Mouse (Mus musculus): ENCODE data around the gene Btg2. TPM values are rescaled to one million over a fixed set of nuclear protein-coding genes. Genes with fewer than 3 reads are reported as not detected.
A peak's percentile ranks its signal among the peaks of the same experiment; 100 is the strongest.

Gene Btg2
- polyA plus RNA-seq, 1 experiment from 2014 or later: 41.0 TPM

DNA sequence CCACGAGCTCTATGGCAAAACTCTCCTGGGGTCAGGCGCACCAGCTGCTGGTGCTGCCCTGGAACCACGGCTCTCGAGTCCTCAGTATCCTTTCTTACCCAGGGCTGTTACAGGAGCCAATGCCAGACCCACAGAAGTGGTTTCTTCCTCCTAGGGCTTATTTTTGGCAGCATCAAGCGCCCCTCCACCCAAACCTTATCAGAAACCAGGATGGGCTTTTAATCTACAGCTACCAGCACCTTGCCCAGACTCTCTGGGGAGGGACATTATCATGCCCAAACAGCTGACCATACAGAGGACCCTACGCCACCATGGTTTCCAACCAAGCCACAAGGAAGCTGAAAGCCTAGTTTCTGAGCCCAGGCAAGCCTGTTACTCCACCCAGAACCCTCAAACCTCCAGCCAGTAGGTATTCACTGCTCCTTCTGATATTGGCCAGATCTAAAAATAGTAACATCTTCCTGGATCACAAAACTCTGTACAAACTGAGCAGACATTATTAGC lies 5.8 kb downstream of the Btg2 start:
- 77% methylated on average over 6 of the region's 6 CpGs for WGBS
- Histone ChIP-seq H3K36me3 (no peaks in the 10 kb centered on the region), H3K9ac (no peak overlapping the region), H3K27me3 (replicated peaks) (no peaks in the 10 kb centered on the region), H3K27ac (no peak overlapping the region), H3K9me3 (no peaks in the 10 kb centered on the region), H3K4me2 (replicated peaks) (no peak overlapping the region), H3K4me3 (replicated peaks) (no peak overlapping the region), H3K4me1 (replicated peaks) (peaks cover 44% of the 10 kb centered on the region)
- no peak; the same call in 1 of the 2 replicates for ATAC-seq

GRCm38 (mm10) chr1:134071411-134072018 lies 7.4 kb downstream of the Btg2 start:
- Histone ChIP-seq H3K27me3 (replicated peaks) (no peaks in the 10 kb centered on the region), H3K27ac (peak overlapping the region; percentile 17), H3K36me3 (no peaks in the 10 kb centered on the region), H3K9me3 (no peaks in the 10 kb centered on the region), H3K4me3 (replicated peaks) (no peak overlapping the region), H3K4me1 (replicated peaks) (peaks cover 44% of the 10 kb centered on the region), H3K4me2 (replicated peaks) (no peak overlapping the region), H3K9ac (no peak overlapping the region)
- 0 out of 2 replicates have a peak, but pooled peaks have one; percentile 5 for ATAC-seq
- 41% methylated on average over 10 of the region's 10 CpGs for WGBS

GRCm38 (mm10) chr1:134070099-134070669 lies 8.7 kb downstream of the Btg2 start:
- peak; percentile 73 for ATAC-seq
- H3K4me3 ChIP-seq (replicated peaks): no peak overlapping the region

DNA sequence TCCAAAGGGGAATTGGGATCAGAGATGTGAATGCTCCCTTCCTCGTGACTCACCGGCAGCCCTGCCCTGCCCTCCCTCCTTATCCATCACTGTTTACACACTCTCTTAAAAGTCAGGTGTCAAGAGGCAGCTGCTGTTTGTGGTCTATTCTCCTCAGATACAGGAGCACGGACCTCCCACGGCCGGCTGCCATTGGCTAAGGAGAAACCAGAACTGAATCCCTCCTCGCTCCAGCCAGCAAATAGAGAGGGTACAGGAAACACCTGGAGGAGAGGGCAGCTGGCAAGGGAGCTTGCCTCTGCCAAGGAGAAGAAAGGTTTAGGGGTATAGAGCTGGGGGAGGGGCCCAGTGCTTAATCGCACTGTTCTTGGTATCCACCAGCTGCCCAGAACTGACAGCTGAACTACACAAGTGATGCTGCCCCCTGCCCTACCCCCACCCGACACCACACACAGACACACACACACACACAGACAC lies 11.7 kb downstream of the Btg2 start:
- H3K9me3 ChIP-seq: no peaks in the 10 kb centered on the region
- H3K27me3 ChIP-seq (replicated peaks): no peaks in the 10 kb centered on the region
- no peak overlapping the region for H3K9ac ChIP-seq
- ATAC-seq: peak; percentile 82
- H3K4me2 ChIP-seq (replicated peaks): no peak overlapping the region; the same call in 1 of the 2 replicates
- peaks cover 69% of the 10 kb centered on the region for H3K4me1 ChIP-seq (replicated peaks)
- H3K4me3 ChIP-seq (replicated peaks): no peak overlapping the region
- H3K27ac ChIP-seq: peak overlapping the region; percentile 10; the same call in 1 of the 2 replicates
- H3K36me3 ChIP-seq: no peaks in the 10 kb centered on the region
- 2% methylated on average over 8 of the region's 8 CpGs for WGBS

More at GRCm38 (mm10) chr1:134070099-134070669, 8.7 kb downstream of the Btg2 start:
- Histone ChIP-seq H3K27ac (peak overlapping the region; percentile 69), H3K9me3 (no peaks in the 10 kb centered on the region), H3K27me3 (replicated peaks) (no peaks in the 10 kb centered on the region), H3K9ac (no peak overlapping the region), H3K4me2 (replicated peaks) (peak overlapping the region; percentile 43), H3K4me1 (replicated peaks) (peaks cover 45% of the 10 kb centered on the region), H3K36me3 (no peaks in the 10 kb centered on the region)
- 41% methylated on average over 8 of the region's 8 CpGs for WGBS

- H3K27ac ChIP-seq: peak overlapping the region; percentile 10; the same call in 1 of the 2 replicates
- no peak for ATAC-seq
These were observed 12.4 kb downstream of the Btg2 start for GRCm38 (mm10) chr1:134066554-134066953.

GRCm38 (mm10) chr1:134065241-134065809 lies 13.6 kb downstream of the Btg2 start:
- Histone ChIP-seq H3K9ac (no peak overlapping the region), H3K27me3 (replicated peaks) (no peaks in the 10 kb centered on the region), H3K9me3 (no peaks in the 10 kb centered on the region), H3K27ac (peak overlapping the region; percentile 55), H3K36me3 (no peaks in the 10 kb centered on the region), H3K4me2 (replicated peaks) (no peak overlapping the region), H3K4me1 (replicated peaks) (peaks cover 70% of the 10 kb centered on the region), H3K4me3 (replicated peaks) (no peak overlapping the region)
- 32% methylated on average over 4 of the region's 4 CpGs for WGBS
- no peak for ATAC-seq

More at GRCm38 (mm10) chr1:134066554-134066953, 12.4 kb downstream of the Btg2 start:
- Histone ChIP-seq H3K4me2 (replicated peaks) (no peak overlapping the region; the same call in 1 of the 2 replicates), H3K9ac (no peak overlapping the region), H3K4me1 (replicated peaks) (peaks cover 70% of the 10 kb centered on the region), H3K4me3 (replicated peaks) (no peak overlapping the region), H3K27me3 (replicated peaks) (no peaks in the 10 kb centered on the region), H3K36me3 (no peaks in the 10 kb centered on the region), H3K9me3 (no peaks in the 10 kb centered on the region)
- WGBS: 53% methylated on average over 3 of the region's 3 CpGs

GRCm38 (mm10) chr1:134064296-134064831 lies 14.6 kb downstream of the Btg2 start:
- ATAC-seq: no peak
- WGBS: 96% methylated on average over 2 of the region's 2 CpGs
- no peak overlapping the region for H3K4me3 ChIP-seq (replicated peaks)
- H3K27me3 ChIP-seq (replicated peaks): no peaks in the 10 kb centered on the region
- no peak overlapping the region for H3K9ac ChIP-seq
- peak overlapping the region; percentile 99 for H3K27ac ChIP-seq
- H3K36me3 ChIP-seq: no peaks in the 10 kb centered on the region
- H3K4me1 ChIP-seq (replicated peaks): peaks cover 69% of the 10 kb centered on the region
- no peak overlapping the region for H3K4me2 ChIP-seq (replicated peaks)
- H3K9me3 ChIP-seq: no peaks in the 10 kb centered on the region

DNA sequence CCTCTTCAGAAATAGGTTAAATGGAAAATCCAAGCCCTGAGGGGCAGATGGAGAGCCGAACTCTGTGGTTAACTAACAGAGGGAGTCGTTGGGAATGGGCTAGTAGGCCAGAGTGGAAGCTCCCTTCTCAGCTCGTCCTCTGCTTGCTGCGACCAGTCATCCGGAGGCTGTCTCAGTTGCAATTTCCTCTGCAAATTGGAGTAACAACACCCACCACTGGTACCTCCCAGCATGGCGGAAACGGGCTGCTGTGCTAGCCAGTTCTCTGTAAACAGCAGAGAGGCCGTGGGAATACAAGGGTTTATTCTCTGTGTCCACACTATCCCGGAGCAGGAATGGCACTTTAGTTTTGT lies 15.2 kb downstream of the Btg2 start:
- Histone ChIP-seq H3K9me3 (no peaks in the 10 kb centered on the region), H3K27me3 (replicated peaks) (no peaks in the 10 kb centered on the region), H3K9ac (no peak overlapping the region; the same call in 1 of the 2 replicates), H3K36me3 (no peaks in the 10 kb centered on the region), H3K4me2 (replicated peaks) (peak overlapping the region; percentile 47), H3K4me3 (replicated peaks) (no peak overlapping the region), H3K4me1 (replicated peaks) (peaks cover 69% of the 10 kb centered on the region), H3K27ac (peak overlapping the region; percentile 99)
- no peak for ATAC-seq
- WGBS: 34% methylated on average over 9 of the region's 9 CpGs

DNA sequence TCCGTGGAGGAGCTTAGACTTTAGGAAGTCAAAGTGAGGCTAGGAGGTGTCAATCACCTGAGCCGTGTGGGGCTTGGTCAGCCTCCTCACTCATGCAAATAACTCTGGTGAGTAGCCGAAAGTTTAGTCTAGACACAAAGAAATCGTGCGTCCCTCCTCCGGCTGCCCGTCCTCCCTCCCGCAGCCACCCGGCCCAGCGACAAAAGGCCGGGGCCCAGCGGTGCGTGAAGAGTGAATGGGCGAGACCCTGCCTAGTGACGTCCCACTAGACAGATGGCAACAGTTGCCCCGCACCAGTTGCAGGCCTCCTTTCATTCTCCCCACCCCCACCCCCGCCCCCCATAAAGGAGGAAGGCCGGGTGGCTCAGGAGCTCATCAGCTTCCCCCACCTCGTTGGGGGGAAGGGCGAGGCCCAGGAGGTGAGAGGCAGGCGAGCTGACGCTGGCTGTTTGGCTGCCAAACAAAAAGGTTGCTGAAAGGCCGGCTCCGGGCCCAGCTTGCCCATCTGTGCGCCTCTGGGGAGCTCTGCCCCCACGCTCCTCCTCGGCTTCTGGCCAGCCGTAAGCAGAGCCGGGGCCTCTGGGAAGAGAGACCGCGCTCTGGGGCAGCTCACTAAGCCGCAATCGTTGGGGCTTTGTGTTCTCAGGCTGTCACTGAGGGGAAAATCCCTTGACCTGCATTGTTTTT lies 15.7 kb downstream of the Btg2 start:
- 0 out of 2 replicates have a peak overlapping the region, but pooled peaks have one; percentile 3 for H3K4me3 ChIP-seq (replicated peaks)
- peak overlapping the region; percentile 47 for H3K4me2 ChIP-seq (replicated peaks)
- peak overlapping the region; percentile 33 for H3K9ac ChIP-seq
- ATAC-seq: no peak
- no peaks in the 10 kb centered on the region for H3K36me3 ChIP-seq
- peaks cover 70% of the 10 kb centered on the region for H3K4me1 ChIP-seq (replicated peaks)
- peak overlapping the region; percentile 99 for H3K27ac ChIP-seq
- no peaks in the 10 kb centered on the region for H3K9me3 ChIP-seq
- 10% methylated on average over 33 of the region's 33 CpGs for WGBS
- no peaks in the 10 kb centered on the region for H3K27me3 ChIP-seq (replicated peaks)

DNA sequence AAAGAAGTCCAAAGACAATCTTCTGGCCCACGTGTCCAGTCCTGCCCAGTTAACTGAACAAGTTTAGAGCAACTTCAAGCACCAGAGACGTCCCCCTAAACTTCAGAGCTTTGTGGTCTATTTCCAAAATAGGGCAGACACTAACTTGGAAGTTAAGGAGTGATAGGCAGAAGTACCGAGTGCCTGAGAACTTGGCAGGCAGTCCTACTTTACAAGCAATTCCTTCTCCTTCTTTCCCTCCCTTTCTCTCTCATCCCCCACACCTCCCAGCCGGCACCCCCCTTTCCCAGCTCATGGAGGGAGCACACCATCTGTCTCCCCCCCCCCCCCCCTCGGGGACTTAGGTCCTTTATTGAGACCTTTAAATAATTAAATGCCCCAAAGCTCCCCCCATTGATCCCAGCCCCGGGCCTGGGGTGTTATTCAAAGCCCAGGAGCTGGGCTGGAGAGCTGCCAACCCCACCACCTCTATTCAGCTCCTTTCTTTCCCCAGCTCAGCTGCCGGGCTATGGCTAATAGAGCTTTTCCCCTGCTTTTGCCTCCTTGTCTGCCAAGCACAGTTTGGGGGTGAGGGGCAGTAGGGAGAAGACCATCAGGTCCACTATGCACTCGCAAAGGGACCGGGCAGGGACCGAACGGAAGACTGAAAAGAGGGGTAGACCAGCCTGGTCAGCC lies 16.4 kb downstream of the Btg2 start:
- Histone ChIP-seq H3K9me3 (no peaks in the 10 kb centered on the region), H3K27me3 (replicated peaks) (no peaks in the 10 kb centered on the region), H3K27ac (peak overlapping the region; percentile 99), H3K36me3 (no peaks in the 10 kb centered on the region), H3K4me3 (replicated peaks) (no peak overlapping the region), H3K9ac (no peak overlapping the region), H3K4me1 (replicated peaks) (peaks cover 69% of the 10 kb centered on the region), H3K4me2 (replicated peaks) (peak overlapping the region; percentile 47)
- WGBS: 27% methylated on average over 11 of the region's 11 CpGs
- no peak for ATAC-seq

- Histone ChIP-seq H3K36me3 (no peaks in the 10 kb centered on the region), H3K4me2 (replicated peaks) (peak overlapping the region; percentile 80; the same call in 1 of the 2 replicates), H3K27me3 (replicated peaks) (no peaks in the 10 kb centered on the region), H3K4me1 (replicated peaks) (peaks cover 66% of the 10 kb centered on the region), H3K4me3 (replicated peaks) (no peak overlapping the region), H3K9ac (no peak overlapping the region), H3K9me3 (no peaks in the 10 kb centered on the region), H3K27ac (peak overlapping the region; percentile 99)
- 76% methylated on average over 3 of the region's 3 CpGs for WGBS
- ATAC-seq: no peak
These were observed 17.0 kb downstream of the Btg2 start for GRCm38 (mm10) chr1:134061915-134062314.

Measured in intestine, embryonic 15.5 days (tissue).